Mouse (Mus musculus) small intestine, adult 2 months (tissue): ENCODE results near the gene Sin3a.

Experiments used
- CTCF ChIP-seq: fragments of 200-500 bp; IDR thresholded peaks from 2 replicates; pipeline ENCODE4 v1.5.1; 2012; ENCODE audit warnings: low read depth, mild to moderate bottlenecking, control low read depth, inconsistent platforms, low read length, moderate library complexity, mixed read lengths; ENCODE audit not compliant: insufficient replicate concordance, insufficient read length; ENCODE audit errors: extremely low read depth
- POLR2A ChIP-seq: fragments of 200-500 bp; IDR thresholded peaks from 2 replicates; pipeline ENCODE4 v1.6.1; 2012; ENCODE audit warnings: low read depth, mild to moderate bottlenecking, control low read depth, inconsistent platforms, low read length, moderate library complexity

DNA sequence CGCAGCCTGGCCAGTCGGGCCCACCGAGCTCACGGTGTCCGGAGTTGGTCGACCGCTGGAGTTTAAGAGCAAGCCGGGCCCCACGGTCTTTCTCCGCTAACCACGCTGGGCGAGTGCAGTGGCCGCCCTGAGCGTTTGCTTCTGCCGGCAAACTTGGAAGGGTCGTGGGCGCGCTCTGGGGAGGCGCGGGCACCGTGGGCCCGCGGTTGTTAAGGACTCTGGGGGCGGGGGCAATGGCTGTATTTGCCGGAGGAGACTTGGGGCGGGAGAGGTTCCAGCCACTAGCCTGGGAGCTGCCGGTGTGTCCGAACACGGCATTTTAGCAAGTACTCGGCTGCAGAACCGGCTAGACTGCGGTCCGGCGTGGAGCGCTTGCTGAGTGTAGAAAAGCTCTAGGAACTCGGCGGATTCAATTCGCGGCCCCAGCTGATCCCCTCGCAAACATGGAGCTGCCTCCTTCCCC, 717 bp downstream of the Sin3a start:
- no peak for TF ChIP-seq POLR2A
- no peak for TF ChIP-seq CTCF
